Mouse (Mus musculus): ENCODE measurements around the gene Nrbp1.
A peak's percentile ranks its signal among the peaks of the same experiment; 100 is the strongest.

Nrbp1 gene

DNA sequence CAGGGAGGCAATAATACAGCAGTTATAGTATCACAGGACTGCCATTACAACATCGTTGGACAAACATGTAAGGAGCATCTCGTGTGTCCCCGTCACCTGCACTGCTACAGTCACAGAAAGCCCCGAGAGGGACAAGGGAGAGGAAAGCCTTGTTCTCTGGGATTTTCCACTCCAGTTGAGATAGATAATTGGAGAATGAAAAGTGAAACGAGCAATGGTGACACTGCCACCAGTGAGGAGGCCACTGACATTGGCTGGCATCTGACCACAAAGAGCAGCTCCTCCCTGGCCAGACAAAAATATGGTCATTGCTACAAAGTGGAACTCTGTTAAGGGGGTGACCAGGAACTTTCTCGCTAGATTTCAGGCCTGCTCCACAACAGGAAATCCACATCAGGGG, 27.0 kb downstream of the Nrbp1 start:
- no peak for DNase-seq

DNA sequence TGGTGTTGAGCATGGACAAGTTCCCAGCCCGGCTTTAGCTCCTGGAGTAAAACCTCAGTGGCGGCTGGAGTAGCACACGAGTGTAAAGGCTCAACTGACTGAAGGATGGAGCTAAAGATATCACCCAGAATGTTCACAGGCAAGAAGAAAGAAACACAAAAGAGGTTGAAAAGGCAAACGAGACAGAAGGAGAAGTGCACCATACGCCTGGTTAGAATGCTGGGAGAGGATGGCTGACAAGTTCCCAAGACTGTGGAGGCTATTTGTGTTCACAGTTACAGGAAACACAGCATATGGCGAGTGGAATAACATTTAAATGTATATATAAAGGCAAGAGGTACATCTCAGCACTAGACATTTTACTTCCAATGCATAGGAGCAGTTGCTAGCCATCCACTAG, 32.4 kb downstream of the Nrbp1 start:
- no peak for DNase-seq

DNA sequence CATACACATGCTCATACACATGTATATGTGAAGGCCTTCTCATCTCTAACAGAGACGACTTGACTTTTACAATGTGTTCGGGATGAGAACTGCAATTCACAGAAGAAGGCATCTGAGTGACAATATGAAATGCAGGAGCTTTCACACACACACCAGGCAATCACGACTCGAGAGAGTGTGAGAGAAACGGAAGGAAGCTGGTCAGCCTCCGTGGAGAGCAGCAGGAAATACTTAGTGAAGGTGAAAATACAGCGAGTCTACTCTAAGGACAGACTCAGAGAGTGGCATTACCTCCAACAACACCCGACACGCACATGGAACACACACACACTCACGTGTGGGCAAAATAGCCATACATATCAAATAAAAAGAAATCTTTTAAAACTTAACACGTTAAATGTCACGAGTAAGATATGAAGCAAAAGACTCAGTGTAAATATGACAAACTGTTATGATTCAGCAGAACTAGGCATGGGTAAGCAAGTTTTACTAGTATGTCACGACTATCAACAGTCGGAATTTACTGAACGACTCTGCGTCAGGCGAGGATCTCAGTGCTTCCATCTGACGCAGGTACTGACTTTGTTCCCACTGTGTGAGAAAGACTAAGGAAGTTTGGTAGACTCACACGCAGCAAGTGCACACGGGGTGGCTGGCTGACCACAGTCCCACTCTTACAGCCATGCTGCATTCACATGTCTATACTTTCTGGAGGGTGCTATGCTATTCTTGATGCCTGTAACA, 38.8 kb downstream of the Nrbp1 start:
- no peak for DNase-seq

DNA sequence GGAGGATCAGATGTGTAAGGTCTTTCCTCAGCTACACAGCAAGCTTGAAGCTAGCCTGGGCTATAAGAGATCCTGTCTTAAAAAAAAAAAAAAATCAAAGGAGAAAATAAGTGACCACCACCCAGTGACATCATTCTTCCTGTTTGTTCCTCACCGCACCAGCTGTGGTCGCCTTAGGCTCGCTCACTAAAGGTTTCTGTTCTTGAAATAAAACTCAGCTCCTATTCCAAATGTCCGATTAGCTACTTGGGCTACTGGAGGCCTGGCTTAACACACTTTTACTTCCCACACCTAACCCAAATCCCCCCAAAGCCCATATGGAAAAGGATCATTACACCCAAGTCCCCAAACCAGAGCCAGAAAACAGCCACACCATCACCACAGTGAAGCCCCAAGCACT, 47.6 kb downstream of the Nrbp1 start:
- no peak for DNase-seq

DNA sequence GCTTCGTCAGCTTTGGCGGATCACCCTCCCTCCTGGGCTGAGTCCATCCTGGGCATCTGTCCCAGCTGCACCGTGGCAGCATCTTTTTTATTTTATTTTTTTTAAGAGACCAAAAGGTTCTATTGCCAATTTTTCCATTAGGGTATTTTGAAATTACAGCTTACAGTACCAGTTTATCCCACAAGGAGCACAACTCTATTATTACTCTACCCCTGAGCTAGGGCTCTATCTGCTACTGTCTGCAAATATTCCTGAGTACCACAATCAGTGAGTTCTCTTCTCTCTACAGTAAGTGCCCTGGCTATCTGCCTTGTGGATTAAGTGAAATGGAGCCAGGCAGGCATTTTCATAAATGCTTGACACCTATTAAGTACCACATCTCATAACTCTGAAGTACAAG, 48.0 kb downstream of the Nrbp1 start:
- DNase-seq, result peak; percentile 17 to 22

DNA sequence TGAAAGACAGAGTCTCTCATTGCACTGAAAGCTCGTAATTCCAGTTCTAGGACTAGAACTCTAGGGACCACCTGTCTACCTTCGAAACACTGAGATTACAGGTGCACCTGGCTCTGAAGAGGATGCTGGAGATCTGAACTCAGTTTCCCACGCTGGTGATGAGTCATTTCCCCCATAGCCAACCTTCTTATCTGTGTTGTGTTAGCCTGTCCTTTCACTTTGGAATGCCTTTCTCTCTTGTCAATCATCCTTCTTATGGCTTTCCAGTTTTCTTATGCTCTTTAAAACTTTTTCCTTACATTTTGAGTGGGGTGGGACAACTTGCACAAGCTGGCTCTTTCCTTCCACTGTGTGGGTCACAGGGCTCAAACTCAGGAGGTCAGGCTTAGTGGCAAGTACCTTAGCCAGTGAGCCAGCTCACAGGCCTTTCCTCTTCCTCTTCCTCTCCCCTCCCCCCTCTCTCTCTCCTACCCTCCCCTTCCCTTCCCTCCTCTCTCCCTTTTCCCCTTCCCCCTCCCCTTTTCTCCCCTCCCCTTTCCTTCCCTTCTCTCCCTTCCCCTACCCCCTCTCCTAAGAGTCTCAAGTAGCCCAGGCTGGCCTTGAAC, 49.1 kb downstream of the Nrbp1 start:
- no peak for DNase-seq

DNA sequence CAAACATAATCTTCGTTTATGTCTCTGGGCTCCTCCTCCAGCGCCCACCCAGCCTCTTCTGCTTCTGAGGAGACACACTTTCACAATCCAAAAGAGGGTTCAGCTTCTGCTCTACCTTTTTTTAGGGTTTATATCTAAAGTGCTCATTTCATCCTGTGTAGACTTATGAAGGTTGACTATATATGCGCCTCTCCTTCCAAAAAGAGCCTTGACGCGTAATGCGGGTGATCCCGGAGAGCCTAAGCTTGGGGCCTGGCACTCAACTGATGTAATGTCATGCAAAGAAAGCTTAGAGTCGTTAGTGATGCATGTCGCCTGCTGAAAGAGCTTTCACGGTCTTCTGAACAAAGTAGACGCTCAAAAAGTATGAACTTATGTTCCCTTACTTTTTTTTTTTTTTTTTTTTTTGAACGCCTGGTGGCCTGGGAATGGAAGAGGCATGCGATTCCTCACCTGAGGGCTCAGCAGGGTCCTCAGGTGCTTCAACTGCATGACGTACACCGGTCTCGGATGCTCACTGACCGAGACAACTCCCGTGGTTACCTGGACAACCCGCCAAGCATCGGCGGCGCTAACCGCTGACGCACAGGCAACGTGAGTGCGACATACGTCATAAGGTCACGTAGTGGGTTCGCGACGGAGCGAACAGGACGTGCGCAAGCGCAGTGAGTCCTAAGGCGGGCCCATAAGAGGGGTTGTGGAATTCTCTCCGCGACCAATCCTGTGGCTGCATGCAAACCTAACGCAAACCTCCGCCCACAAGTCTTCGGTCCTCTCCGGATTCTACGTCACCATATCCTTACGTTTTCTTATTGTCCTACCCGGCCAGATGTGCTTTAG, 50.1 kb downstream of the Nrbp1 start, which contains the start of gene Ift172:
Gene Ift172, minus strand, starts transcription at position 596 of the 840 bp plus-strand sequence.
- peak; percentile 98 for DNase-seq

DNA sequence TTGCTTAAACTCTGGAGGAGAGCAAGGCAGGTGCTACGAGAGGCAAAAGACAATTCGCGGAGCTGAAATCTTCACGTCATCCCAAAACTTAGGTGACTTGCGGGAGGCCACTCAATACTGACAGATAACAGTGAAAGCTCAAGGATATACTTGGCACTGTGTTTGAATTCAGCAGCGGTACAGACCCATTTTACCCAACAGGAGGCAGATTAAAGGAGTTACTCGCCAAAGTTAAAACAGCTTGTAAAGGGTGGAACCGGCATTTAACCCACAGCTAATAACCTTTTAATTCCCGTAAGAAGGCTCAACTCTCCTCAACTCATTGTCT, 50.7 kb downstream of the Nrbp1 start:
- DNase-seq, result no peak

DNA sequence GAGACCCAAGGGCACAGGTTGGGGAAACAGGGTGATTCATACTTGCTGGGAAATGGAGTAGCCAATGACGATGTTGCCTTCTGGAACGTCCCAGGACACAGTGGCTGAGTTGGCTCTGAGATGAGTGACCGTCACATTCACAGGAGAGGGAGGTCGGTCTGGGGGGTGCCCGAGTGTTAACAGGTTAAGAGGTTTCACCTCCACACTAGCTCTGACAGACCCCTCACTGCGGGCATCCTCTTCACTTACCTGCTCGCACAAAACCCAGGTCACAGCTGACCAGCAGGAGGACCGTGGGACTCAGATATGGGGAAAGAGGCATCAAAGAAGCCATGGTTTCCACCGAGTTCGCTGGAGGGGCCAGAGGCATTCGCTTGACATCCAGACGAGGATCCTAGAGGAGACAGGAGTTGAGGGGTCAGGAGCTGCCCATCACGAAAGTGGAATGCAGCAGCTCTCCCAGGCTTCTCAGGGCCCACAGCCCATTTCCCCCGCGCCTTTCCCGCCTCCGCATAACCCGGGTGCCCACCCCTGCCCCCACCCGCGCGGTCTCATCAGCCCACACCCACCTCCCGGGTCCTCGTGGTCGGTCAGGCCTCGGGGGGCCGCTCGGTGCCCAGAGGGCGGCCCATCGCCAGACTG, 54.4 kb downstream of the Nrbp1 start:
- peak in 1 of 2 experiments; percentile 45 for DNase-seq

DNA sequence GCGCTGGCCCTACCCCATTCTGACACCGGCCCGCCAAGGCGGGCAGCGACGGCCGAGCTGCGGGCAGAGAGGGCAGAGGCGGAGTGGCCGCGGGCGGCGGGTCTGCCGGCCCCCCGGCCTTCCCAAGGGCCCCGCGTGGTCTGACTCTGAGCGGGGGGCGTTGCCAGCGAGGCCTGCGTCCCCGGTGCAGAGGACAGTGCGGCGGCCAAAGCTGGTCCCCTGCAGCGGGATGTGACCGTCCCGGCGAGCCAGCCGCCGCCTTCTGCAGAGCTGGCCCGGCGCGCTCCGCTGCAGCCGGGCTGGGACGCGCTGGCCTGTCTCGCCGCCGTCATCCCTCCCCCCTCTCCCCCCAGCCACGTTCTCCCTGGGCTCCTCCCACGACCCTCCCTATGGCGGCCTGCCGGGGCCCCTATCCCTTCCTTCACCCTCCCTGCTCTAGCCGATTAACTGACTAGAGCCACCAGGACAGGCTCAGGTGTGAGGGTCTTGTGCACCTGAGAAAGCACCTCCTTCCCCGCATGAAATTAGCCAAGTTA, 55.0 kb downstream of the Nrbp1 start, which contains the start of gene Fndc4:
Gene Fndc4, minus strand, starts transcription at position 475 of the 536 bp plus-strand sequence.
- DNase-seq, result peak; percentile 85 to 91

DNA sequence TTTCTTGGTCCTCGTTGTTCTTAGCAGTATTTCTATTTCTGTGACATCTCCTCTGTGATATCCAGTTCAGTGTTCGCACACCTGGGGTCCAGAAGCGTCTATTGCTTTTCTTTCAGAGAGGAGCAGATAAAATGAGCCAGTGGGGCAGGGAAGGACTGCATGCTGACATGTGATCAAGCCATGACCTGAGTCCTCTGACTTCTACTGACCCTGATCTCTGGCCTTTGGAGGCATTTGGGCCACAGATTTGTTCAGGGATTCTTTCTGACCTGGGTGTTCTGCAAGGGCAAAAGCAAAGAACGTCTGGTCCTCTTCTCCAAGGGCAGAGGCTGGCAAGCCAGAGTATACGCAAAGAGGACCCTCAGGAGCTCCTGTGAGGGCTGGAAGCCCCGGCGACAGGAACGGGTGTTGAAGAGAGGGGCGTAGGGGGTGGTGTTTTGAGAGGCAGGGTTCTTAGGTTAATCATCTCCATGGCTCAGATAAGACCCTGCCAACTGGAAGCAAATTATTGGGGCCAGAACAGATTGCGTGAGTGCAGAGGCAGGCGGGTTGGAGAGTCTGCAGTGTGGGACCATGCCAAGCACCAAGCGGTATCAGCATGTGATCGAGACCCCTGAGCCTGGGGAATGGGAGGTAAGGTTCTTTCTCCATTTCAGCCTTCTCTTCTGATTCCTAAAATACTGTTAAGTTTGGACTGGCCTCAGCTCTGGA, 56.5 kb downstream of the Nrbp1 start, which contains the start of gene Gckr:
Gene Gckr, plus strand, starts transcription at position 397 of the 711 bp plus-strand sequence.
- no peak for DNase-seq

DNA sequence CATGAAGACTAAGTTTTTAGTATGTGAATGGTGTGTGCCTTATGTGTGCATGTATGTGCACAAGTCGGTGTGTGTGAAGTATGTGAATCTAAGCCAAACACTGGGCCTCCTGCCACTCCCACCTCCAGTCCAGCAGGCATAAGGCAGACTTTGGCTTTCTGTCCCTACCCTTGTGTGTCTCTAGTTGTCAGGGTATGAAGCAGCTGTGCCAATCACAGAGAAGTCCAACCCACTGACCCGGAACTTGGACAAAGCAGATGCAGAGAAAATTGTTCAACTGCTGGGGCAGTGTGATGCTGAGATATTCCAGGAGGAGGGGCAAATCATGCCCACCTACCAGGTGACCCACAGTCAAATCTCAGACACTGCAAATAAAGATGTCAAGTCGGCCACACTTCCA, 57.3 kb downstream of the Nrbp1 start:
- DNase-seq, result no peak

DNA sequence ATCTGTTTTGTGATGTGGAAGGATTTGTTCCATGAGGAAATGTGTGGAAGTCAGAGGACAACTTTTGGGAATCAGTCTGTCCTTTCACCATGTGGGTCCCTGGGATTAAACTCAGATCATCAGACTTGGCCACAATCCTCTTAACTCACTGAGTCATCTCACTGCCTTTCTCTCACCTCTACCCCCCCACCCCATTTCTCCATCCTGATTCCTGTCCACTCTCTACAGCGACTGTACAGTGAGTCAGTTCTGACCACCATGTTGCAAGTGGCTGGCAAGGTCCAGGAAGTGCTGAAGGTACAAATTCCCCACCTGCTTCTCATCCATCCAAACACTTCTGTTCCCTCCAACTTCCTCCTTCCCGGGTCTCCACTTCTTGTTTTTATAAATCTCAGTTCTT, 57.8 kb downstream of the Nrbp1 start:
- DNase-seq, result no peak

All from cerebellum, postnatal 10 days (tissue).